Mouse (Mus musculus): ENCODE results near the gene Tmub2. TPM values are rescaled to one million over a fixed set of nuclear protein-coding genes. Genes with fewer than 3 reads are reported as not detected.

Tmub2 gene
- polyA plus RNA-seq, 1 experiment from 2014 or later = 83.7 TPM

- Histone ChIP-seq H3K9me3 (replicated peaks) (no peaks in the 10 kb centered on the region), H3K4me3 (replicated peaks) (no peak overlapping the region), H3K27me3 (replicated peaks) (no peaks in the 10 kb centered on the region), H3K9ac (replicated peaks) (0 out of 2 replicates have a peak overlapping the region, but pooled peaks have one; percentile 43), H3K4me1 (peaks cover 16% of the 10 kb centered on the region), H3K36me3 (peaks cover 70% of the 10 kb centered on the region), H3K4me2 (peak overlapping the region; percentile 56), H3K27ac (replicated peaks) (no peak overlapping the region)
- peak; percentile 36 for ATAC-seq (ENCODE audit: low FRiP score)
- WGBS = 91% methylated on average over 22 of the region's 22 CpGs
These were observed 25.3 kb downstream of the Tmub2 start for GRCm38 (mm10) chr11:102309821-102310617.

- no peak overlapping the region for H3K4me3 ChIP-seq (replicated peaks)
- no peak overlapping the region for H3K4me2 ChIP-seq
- H3K9ac ChIP-seq (replicated peaks) = no peak overlapping the region
- 44% methylated on average over 38 of the region's 38 CpGs for WGBS
- ATAC-seq (ENCODE audit: low FRiP score) = no peak
- peaks cover 26% of the 10 kb centered on the region for H3K4me1 ChIP-seq
- no peaks in the 10 kb centered on the region for H3K9me3 ChIP-seq (replicated peaks)
- peaks cover 70% of the 10 kb centered on the region for H3K36me3 ChIP-seq
- no peaks in the 10 kb centered on the region for H3K27me3 ChIP-seq (replicated peaks)
- H3K27ac ChIP-seq (replicated peaks) = no peak overlapping the region
These were observed 26.3 kb downstream of the Tmub2 start for GRCm38 (mm10) chr11:102310768-102311695.

- Histone ChIP-seq H3K4me3 (replicated peaks) (no peak overlapping the region), H3K4me1 (peaks cover 31% of the 10 kb centered on the region), H3K27ac (replicated peaks) (no peak overlapping the region), H3K9me3 (replicated peaks) (no peaks in the 10 kb centered on the region), H3K27me3 (replicated peaks) (no peaks in the 10 kb centered on the region), H3K4me2 (no peak overlapping the region), H3K36me3 (peaks cover 61% of the 10 kb centered on the region), H3K9ac (replicated peaks) (no peak overlapping the region)
- 85% methylated on average over 4 of the region's 4 CpGs for WGBS
- no peak for ATAC-seq (ENCODE audit: low FRiP score)
These were observed 27.2 kb downstream of the Tmub2 start for GRCm38 (mm10) chr11:102311966-102312365.

GRCm38 (mm10) chr11:102312586-102312985 lies 27.9 kb downstream of the Tmub2 start:
- H3K9ac ChIP-seq (replicated peaks) = no peak overlapping the region

GRCm38 (mm10) chr11:102314321-102314720 lies 29.6 kb downstream of the Tmub2 start:
- no peak overlapping the region for H3K4me2 ChIP-seq
- no peak overlapping the region for H3K9ac ChIP-seq (replicated peaks)
- 89% methylated on average over 12 of the region's 12 CpGs for WGBS
- no peaks in the 10 kb centered on the region for H3K27me3 ChIP-seq (replicated peaks)
- no peak overlapping the region for H3K4me3 ChIP-seq (replicated peaks)
- no peak for ATAC-seq (ENCODE audit: low FRiP score)
- H3K27ac ChIP-seq (replicated peaks) = no peak overlapping the region
- H3K4me1 ChIP-seq = peaks cover 23% of the 10 kb centered on the region
- no peaks in the 10 kb centered on the region for H3K9me3 ChIP-seq (replicated peaks)
- H3K36me3 ChIP-seq = peaks cover 48% of the 10 kb centered on the region

More at GRCm38 (mm10) chr11:102312586-102312985, 27.9 kb downstream of the Tmub2 start:
- H3K4me2 ChIP-seq = no peak overlapping the region
- no peak overlapping the region for H3K4me3 ChIP-seq (replicated peaks)
- H3K36me3 ChIP-seq = peaks cover 55% of the 10 kb centered on the region
- no peak for ATAC-seq (ENCODE audit: low FRiP score)
- no peaks in the 10 kb centered on the region for H3K27me3 ChIP-seq (replicated peaks)
- peaks cover 31% of the 10 kb centered on the region for H3K4me1 ChIP-seq
- no peak overlapping the region for H3K27ac ChIP-seq (replicated peaks)
- H3K9me3 ChIP-seq (replicated peaks) = no peaks in the 10 kb centered on the region
- 87% methylated on average over 6 of the region's 6 CpGs for WGBS

GRCm38 (mm10) chr11:102315690-102316571 lies 31.2 kb downstream of the Tmub2 start:
- no peaks in the 10 kb centered on the region for H3K9me3 ChIP-seq (replicated peaks)
- ATAC-seq (ENCODE audit: low FRiP score) = no peak
- peak overlapping the region; percentile 97 for H3K9ac ChIP-seq (replicated peaks)

GRCm38 (mm10) chr11:102316572-102317297 lies 32.0 kb downstream of the Tmub2 start:
- Histone ChIP-seq H3K27ac (replicated peaks) (peak overlapping the region; percentile 98), H3K27me3 (replicated peaks) (no peaks in the 10 kb centered on the region), H3K4me1 (peaks cover 26% of the 10 kb centered on the region), H3K4me2 (peak overlapping the region; percentile 84), H3K36me3 (peaks cover 34% of the 10 kb centered on the region), H3K9ac (replicated peaks) (peak overlapping the region; percentile 97), H3K9me3 (replicated peaks) (no peaks in the 10 kb centered on the region), H3K4me3 (replicated peaks) (peak overlapping the region; percentile 97)
- WGBS = under 1% methylated on average over 62 of the region's 80 CpGs
- peak; percentile 48 for ATAC-seq (ENCODE audit: low FRiP score)

More at GRCm38 (mm10) chr11:102315690-102316571, 31.2 kb downstream of the Tmub2 start:
- H3K36me3 ChIP-seq = peaks cover 37% of the 10 kb centered on the region
- H3K4me1 ChIP-seq = peaks cover 22% of the 10 kb centered on the region
- peak overlapping the region; percentile 97 for H3K4me3 ChIP-seq (replicated peaks)
- peak overlapping the region; percentile 98 for H3K27ac ChIP-seq (replicated peaks)
- peak overlapping the region; percentile 84 for H3K4me2 ChIP-seq
- no peaks in the 10 kb centered on the region for H3K27me3 ChIP-seq (replicated peaks)
- WGBS = 10% methylated on average over 14 of the region's 14 CpGs

- peak overlapping the region; percentile 98 for H3K27ac ChIP-seq (replicated peaks)
- ATAC-seq (ENCODE audit: low FRiP score) = peak; percentile 14; the same call in 1 of the 2 replicates
- under 1% methylated on average over 50 of the region's 87 CpGs for WGBS
- H3K4me2 ChIP-seq = peak overlapping the region; percentile 84
- H3K4me1 ChIP-seq = peaks cover 26% of the 10 kb centered on the region
- peak overlapping the region; percentile 97 for H3K4me3 ChIP-seq (replicated peaks)
- no peaks in the 10 kb centered on the region for H3K9me3 ChIP-seq (replicated peaks)
- H3K36me3 ChIP-seq = peaks cover 28% of the 10 kb centered on the region
- H3K9ac ChIP-seq (replicated peaks) = peak overlapping the region; percentile 97
- H3K27me3 ChIP-seq (replicated peaks) = no peaks in the 10 kb centered on the region
These were observed 32.7 kb downstream of the Tmub2 start for GRCm38 (mm10) chr11:102317298-102317900.

- H3K36me3 ChIP-seq = peaks cover 21% of the 10 kb centered on the region
- H3K4me2 ChIP-seq = peak overlapping the region; percentile 84
- H3K9ac ChIP-seq (replicated peaks) = peak overlapping the region; percentile 97
- ATAC-seq (ENCODE audit: low FRiP score) = peak; percentile 37
- no peaks in the 10 kb centered on the region for H3K9me3 ChIP-seq (replicated peaks)
- peak overlapping the region; percentile 98 for H3K27ac ChIP-seq (replicated peaks)
- H3K4me1 ChIP-seq = peaks cover 26% of the 10 kb centered on the region
- WGBS = under 1% methylated on average over 48 of the region's 77 CpGs
- no peaks in the 10 kb centered on the region for H3K27me3 ChIP-seq (replicated peaks)
- H3K4me3 ChIP-seq (replicated peaks) = peak overlapping the region; percentile 97
These were observed 33.3 kb downstream of the Tmub2 start for GRCm38 (mm10) chr11:102317901-102318575.
